Mouse (Mus musculus) heart, postnatal 25 days (tissue): ENCODE measurements around the gene Ift81. TPM values are rescaled to one million over a fixed set of nuclear protein-coding genes. Genes with fewer than 3 reads are reported as not detected.

Source experiments
- DNase-seq: peaks from one replicate; pipeline ENCODE4 v3.0.0; 2022; ENCODE audit warnings: low spot score
- intact Hi-C: fragments of 180-260 bp; cut with DNase I; formaldehyde crosslinking; loops from one replicate; pipeline ENCODE4 v1.15.1; 2025
- total RNA-seq, 2 experiments: library from RNA; stranded (reverse); gene quantifications; 2 replicates each; pipeline ENCODE4 v1.2.3; 2021

Gene Ift81
- total RNA-seq, 2 experiments from 2014 or later = 67.4 to 68.3 TPM

DNA sequence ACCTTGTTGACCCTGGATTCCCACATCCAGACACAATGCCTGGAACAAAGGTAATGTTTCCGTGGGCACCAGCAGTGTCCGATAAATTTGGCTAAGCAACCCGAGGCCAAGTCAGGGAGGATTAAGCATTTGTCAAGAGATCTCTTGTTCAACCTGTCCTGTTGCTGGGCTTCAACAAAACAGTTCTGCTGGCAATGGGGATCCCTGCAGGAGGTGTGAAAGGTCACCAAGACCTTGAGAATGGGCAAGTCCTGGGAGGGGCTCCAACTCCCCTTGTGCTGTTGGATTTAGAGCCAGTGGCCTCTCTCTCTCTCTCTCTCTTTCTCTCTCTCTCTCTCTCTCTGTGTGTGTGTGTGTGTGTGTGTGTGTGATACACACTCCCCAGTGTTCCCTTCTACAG lies 90.1 kb downstream of the Ift81 start:
- intact Hi-C loops = no loop called here
- no peak for DNase-seq

DNA sequence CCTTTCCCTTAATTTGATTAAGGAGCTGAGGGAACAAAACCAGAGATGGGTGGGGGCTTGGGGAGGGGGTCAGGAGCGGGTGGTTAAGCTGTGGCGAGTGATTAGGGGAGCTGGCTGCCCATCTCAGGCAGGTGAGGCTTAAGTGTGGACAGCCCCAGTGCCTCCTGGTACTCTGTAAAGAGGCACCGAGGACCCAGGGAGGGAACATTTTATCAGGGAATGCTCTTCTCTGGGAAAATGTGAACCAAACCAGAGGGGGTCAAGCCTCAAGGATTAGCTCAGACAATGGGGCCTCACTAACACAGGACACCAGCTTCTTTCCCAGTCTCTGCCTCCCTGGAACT lies 93.2 kb downstream of the Ift81 start:
- DNase-seq = no peak
- intact Hi-C loops = no loop called here

DNA sequence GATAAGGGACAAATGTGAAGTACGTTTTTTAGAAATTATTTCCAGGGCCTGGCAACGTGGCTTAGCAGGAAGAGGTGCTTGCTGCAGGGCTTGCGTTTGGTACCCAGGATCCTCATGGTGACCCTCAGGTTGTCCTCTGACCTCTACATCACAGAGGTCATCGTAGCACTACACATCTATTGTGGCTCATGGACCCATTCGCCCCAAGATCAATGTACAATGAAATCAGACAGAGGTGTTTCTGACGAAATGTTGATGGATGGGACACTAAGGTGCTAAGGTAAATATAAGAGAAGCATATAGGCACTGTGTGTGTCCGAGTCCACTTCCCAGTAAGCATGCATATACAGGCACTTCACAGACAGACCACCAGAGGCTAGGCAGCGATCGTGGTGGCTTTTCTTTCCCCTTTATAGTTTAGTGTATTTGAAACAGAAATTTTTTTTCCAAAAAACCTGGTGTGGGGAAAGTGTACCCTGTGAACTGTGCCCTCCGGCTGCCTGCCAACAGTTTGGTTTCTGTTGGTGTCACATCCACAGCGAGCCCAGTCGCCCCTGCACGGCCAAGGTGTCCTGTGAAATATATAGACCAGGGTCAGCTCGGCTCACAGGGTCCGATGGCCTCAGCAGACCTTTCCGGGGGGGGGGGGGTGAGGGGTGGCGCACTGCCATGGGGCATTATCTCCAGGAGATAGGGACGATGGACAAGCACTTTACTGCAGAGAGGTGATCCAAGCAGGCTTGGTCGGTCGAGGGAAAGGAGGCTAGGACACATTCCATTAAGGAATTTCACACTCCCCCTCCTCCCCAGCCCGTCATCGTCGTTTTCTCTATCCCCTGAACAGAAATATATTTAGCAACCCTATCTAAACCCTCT lies 93.8 kb downstream of the Ift81 start:
- intact Hi-C loops = no loop called here
- DNase-seq = no peak

DNA sequence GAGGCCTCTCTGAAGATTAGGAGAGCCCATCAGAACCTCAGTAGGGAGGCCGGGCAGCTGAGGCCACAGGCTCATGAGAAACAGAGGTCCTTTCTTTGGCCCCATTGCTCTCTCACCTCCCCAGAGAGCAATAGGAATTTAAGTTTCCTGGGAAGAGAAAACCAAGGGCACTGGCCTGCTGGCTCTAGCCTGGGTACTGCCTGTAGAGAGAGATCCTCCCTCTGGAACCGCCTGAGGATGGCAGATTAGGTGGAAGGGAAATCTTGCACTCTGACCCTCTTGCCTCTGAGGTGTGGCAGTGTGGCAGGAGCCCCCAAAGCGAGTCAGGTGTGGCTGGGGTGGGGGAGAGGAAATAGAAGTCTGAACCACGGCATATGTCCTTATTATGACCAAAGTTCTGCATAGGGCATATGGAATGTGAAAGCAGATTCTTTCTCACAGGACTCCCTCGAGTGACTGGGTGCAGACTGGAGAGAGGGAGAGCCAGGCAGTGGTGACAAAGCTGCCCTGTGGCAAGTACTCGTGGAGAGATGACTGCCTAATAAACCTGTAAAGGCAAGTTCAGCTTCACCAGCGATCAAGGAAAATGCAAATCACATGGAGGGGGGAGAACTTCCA lies 95.2 kb downstream of the Ift81 start:
- intact Hi-C loops = no loop called here
- no peak for DNase-seq

DNA sequence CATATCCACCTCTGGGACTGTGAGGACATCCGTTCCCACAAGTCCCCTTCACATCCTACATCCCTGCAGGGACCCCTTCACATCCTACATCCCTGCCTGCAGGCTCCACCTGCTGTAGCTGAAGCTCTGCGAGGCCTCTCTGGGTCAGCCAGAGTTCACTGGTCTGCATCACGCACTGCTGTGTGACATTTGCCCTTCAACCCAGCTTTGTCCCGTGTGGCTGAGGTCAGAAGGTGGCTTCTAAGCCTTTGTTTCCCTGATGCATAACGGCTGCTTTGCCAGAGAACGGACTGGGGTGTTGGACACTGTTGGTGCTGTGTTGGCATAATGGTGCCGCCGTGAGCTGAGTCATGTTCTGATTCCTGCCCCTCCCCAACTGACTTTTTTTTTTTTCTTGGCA lies 96.1 kb downstream of the Ift81 start:
- intact Hi-C loops = no loop called here
- DNase-seq = no peak

DNA sequence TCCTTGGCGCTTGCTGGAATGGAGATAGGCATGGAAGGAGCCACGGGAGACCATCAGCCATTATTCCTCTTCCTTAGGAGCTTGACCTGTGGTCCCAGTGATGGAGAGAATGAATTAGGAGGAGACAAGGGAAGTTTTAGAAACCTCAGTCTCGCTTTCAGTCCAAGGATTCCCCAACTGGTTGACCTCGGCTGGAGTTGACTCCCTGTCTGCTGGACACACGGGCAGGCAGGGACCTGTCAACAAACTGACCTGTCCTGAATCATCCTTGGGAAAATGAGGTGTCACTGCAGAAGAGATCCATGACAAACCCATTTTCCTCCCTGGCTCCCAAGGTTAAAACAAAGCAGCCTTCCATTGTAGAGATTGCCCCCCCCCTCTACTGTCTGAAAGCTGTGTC lies 97.4 kb downstream of the Ift81 start:
- no peak for DNase-seq
- intact Hi-C loops = no loop called here

DNA sequence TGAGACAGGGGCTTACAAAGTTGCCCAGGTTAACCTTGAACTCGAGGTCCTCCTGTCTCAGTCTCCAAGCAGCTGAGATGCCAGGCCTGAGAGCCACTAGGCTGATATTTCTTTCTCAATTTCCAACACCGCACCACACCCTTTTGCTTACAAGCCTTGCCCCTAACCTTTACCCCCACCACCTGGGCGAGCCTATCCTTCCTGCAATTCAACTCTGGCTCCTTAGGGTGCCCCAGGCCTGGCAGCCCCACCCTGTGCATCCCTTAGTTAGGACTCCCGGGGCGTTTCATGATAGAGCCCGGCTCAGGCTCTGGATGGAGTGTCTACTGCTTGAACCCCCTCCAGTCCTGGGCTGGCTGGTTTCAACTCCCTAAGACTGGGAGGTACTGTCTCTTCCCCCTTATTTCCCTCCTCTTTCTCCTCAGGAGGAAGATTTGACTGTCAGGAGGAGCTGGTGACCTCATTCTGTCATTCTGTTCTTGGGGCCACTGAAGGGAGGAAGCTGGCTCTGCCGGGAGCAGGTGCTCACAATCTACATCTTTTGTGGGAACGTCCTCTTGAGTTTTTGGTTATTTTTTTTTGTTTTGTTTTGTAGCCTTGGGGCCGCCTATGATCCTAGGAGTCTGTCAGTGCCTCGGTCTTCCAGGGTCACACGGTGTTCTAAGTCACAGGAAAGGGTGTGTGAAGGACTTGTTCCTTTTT lies 98.1 kb downstream of the Ift81 start:
- DNase-seq = no peak
- intact Hi-C loops = no loop called here

DNA sequence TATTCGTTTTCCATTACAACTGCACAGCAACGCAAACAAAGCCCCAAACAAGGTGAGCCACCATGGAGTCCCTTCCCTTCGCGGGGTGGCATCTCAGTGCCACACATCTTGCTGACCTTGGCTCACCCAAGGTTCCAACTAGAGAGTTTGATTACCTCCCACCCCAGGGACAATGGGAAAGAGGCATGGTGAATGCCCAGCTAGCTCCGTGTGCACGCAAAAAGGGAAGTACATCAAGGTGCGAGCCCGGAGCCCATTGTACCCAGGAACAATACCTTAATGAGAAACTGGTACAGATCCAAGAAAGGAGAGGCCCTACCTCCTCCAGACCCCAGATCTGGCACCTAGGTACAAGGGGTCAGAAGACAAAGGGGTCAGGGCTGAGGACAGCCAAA lies 100.2 kb downstream of the Ift81 start:
- intact Hi-C loops = no loop called here
- no peak for DNase-seq

DNA sequence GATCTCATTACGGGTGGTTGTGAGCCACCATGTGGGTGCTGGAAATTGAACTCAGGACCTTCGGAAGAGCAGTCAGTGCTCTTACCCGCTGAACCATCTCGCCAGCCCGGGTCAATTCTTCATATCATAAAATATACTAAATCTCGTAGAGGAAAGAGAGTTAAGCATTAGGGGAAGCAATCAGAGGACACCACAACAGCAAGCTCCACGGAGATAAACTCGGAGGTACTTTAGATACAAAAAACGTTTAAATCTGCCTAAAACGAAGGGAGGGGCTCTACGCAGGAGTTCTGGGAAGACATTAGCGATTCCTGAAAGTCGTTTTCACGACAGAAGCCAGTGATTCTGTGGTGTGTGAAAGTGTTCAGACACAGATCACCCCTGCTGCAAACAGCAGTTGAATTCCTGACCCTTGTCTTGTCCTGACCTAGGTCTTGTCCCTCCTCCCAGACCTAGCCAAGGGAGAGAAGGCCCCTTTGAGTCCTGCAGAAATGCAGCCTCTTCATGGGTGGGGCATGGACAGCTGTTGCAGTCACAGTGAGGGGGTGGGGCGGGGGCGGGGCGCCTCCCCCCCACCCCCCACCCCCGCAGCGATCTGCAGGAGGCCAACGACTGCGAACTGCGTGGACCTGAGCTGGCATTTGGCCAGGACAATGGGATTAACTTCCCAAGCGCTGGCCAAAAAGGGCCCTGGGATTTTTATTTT lies 100.7 kb downstream of the Ift81 start:
- intact Hi-C loops = no loop called here

DNA sequence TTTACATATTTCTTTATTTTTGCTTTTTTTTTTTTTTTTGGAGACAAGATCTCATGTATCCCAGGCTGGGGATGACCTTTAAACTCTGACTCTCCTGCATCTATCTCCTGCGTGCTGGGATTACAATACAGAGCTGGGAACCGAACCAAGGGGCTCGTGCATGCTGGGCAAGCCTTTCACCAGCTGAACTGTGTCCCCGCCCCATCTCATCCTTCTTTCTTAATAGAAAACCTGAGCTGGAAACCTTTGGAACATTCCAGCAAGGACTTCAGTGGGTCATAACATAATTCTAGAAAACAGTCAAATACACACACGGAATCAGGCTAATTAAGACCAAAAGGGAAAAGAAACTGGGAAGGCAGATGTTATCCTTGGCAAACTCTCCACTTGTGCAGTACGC lies 102.3 kb downstream of the Ift81 start:
- intact Hi-C loops = no loop called here
- no peak for DNase-seq

More for the DNA sequence above, 100.7 kb downstream of the Ift81 start:
- no peak for DNase-seq

DNA sequence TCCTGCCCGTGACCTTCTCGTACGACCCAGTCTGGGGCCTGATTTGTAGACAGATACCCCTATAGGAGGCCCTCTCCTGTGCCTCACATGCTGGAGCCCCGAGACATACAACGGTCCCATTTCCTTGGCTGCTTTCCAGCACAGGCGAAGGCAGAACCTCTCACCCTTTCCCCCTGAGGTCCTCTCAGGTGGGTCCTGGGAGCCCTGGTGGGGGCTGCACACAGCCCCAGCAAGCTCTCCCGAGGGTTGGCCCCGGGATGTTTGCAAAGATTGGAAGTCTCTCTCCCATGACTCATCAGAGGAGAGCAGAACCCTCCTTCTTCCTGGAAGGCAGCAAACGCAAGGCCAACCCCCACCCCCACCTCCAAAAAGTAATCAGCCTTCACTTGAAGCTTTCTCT lies 102.9 kb downstream of the Ift81 start:
- no peak for DNase-seq

DNA sequence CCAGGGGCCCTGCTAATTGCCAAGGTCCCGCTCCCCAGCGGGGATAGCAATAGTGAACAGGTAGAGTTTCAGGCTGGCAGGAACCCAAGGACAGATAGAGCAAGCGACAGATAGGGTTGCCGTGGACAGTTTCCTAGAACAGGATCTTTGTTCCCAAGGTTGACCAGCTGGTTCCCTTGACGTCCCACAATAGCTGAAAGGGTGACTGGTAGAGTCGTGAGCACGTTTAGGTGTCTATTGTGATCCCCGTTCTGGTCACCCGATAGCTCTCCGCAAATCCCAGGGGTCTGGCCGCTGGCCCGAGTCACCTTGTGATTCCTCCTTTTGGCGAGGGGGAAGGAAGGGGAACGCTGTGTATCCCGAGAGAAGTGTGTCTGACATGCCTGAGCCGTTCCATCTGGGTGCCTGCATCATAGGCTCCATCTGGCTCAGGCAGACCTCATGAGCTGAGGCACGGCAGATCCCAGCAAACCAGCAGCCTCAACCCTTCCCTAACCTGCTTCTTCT lies 103.6 kb downstream of the Ift81 start:
- peak; percentile 69 for DNase-seq
- intact Hi-C loops = no loop called here

More for the DNA sequence above, 102.9 kb downstream of the Ift81 start:
- intact Hi-C loops = no loop called here

DNA sequence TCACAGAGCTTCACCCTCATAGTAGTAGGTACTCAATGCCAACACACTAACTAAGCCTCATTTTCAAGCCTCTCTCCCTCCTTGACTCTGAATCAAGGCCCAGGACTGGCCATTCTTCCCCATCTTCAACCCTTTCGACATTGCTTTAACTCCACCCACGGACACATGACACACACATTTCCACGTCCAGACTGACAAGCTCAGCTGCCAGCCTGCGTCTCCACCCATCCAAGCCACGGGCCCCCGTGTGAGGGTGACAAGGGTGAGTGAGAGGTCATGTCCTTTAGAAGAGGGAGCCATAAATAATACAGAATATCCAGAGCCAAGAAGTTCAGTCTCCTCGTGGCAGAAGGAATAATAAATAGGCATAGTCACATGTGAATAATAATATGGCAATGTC lies 104.7 kb downstream of the Ift81 start:
- no peak for DNase-seq
- intact Hi-C loops = no loop called here

DNA sequence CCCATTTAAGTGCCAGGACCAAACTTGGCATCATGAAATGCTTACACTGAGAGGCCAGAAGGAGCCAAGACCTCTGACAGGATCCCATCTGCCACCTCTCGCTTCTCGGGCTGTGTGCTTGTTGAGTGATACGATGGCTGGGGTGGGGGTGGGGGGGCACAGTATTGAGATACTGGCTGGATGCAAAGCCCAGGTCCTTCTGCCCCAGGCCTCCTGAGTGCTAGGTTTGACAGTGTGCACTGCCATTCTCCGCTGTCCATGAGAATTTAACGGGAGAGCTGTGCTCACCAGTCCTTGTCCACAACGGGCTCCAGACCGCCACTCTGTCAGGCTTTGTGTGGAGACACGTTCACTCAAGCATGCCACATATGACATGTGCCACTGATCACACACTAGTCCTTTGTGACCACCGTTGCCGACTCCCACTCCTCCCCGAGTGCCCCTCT lies 105.4 kb downstream of the Ift81 start:
- intact Hi-C loops = no loop called here
- no peak for DNase-seq

DNA sequence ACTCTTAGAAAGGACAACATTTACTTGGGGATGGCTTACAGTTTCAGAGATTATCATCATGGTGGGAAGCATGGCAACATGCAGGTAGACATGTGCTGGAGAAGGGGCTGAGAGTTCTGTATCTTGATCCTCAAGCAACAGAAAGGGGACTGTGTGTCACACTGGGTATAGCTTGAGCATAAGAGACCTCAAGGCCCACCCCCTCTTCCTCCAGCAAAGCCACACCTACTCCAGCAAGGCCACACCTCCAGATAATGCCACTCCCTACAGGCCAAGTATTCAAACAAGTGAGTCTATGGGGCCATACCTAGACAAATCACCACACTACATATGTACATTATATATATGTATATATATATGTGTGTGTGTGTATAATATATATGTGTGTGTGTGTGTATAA lies 106.9 kb downstream of the Ift81 start:
- DNase-seq = no peak
- intact Hi-C loops = no loop called here

DNA sequence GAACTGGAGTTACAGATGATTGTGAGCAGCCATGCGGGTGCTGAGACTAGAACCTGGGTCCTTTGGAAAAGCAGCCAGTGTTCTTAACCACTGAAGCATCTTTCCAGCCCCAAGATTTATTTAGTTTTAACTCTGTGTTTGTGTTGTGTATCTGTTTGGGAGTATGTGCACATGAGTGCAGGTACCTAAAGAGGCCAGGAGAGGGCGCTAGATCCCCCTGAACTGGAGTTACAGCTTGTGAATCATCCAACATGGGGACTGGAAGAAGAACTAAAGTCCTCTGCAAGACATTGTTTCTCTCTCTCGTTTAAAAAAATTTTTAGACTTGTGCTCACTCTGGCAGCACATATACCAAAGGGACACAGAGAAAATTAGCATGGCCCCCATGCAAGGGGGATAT lies 107.9 kb downstream of the Ift81 start:
- intact Hi-C loops = no loop called here
- DNase-seq = no peak

DNA sequence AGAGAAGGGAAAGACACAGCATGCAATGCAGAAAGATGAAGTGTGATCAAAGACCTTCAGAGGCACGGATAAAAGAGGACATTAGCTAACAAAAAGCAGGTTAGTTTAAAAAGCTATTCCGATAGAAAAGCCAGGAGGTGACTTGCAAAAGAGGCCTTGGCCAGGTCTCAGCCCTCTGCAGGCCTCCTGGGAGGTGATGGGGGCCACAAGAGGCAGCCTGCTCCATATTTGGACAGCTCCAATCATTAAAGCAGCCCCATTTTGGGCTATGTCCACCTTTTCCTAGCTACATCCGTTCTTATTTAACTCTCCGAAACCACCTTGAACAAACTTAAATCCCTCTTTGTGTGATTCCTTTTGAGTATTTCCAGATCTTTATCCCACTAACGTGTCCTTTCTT lies 108.8 kb downstream of the Ift81 start:
- no peak for DNase-seq
- intact Hi-C loops = no loop called here

DNA sequence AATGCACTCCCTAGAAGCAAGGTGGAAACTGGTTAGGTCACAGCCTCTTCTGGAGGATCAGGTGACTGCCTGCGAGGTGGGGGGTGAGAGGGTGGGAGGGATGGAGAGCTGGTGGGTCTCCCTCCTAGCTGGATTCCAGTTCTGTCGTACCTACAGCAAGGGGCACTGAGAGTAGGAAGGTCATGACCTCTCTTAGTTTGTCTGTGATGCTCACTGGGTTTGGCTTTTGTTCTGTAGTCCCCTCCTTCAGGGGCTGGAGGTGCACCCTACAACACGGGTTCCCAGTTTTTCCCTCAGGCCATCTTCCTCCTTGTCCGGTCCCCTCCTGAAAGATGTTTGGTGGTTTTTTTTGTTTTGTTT lies 110.6 kb downstream of the Ift81 start:
- intact Hi-C loops = loop anchor here (5.0 kb wide), 1 partner anchor 274 kb away; the partner anchor contains the start of gene Camkk2
- no peak for DNase-seq

DNA sequence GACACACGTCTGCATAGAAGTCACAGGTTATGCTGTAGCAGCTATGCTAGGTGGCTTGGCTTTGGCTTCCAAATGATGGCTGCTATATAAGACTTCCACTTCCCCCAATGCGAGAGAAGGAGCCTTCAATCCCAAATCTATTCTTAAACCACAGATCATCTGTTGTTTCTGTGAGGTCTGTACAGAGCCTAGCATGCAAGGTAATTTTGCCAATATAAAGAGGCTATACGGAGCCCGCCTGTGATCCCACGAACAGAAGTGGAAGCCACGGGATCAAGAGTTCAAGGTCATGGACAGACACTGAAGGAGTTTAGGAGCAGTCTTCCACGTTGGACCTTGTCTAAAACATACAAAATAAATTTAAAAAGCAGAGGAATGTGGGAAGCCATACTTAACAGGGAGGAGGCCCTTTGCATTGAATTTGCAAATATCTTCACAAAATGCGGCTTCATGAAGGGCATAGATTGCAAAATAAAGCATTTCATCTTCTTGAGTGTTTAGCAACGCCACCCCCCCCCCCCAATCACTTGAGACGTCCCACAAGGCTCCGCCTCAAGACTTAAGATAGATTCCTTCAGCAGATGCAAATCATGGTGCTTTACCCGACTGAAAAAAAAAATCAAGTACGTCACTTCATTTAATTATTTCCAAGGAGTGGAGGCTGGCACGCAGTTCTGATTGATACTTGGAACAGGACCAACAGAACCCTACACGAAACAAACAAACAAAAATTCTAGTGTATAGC lies 111.1 kb downstream of the Ift81 start:
- intact Hi-C loops = loop anchor here (5.0 kb wide), 1 partner anchor 274 kb away; the partner anchor contains the start of gene Camkk2
- DNase-seq = no peak
